Mouse (Mus musculus) activated CD4-positive, CD25-positive, alpha-beta regulatory T cell, adult 4 months (primary cell): ENCODE data around the gene Bsg. TPM values are rescaled to one million over a fixed set of nuclear protein-coding genes. Genes with fewer than 3 reads are reported as not detected.
"Not testable (repeated sequence)": the region's sequence is repeated elsewhere in the genome, so short reads cannot be mapped to it uniquely, and the experiment has no call there.

Source experiments
- ATAC-seq: one replicate; pipeline ENCODE4 v1.8.0; 2017
- polyA plus RNA-seq, 2 experiments: library from polyadenylated mRNA; unstranded; fragments of 100-300 nt; shearing (Covaris generic); gene quantifications; one replicate each; pipeline ENCODE4 v1.2.1; 2017

Gene Bsg
- polyA plus RNA-seq, 2 experiments from 2014 or later, result 135 to 157 TPM

DNA sequence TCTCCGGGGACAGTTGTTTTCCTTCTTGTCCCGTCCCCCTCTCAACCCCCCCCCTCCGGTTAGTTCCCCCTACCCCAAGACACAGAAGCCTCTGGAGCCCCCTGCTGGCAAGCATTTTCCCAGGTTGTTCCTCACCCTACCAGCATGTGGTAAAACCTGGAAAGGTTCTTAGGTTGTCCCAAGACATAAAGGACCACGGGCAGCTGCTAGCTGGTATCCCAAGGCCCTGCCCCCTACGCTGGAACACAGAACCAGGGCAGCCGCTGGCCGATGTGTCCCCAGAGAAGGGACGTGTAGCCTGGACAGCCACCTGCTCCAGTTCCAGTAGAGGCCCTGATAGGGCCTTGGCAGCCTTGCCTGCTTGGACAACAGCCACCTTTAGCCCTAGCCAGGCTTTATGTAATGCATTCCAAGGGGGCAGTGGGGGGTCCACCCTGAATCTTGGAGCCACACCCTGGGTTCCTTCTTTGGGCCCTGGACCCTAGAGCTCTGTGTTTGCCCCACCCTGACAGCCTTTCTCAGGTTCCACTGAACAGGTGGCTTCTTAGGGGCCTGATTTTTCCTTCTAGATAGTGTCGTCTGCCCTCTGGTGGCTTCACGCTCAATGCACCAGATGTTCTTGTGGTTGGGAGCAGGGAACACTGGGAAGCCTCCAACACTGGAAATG lies 21.2 kb upstream of the Bsg start:
- no peak for ATAC-seq

DNA sequence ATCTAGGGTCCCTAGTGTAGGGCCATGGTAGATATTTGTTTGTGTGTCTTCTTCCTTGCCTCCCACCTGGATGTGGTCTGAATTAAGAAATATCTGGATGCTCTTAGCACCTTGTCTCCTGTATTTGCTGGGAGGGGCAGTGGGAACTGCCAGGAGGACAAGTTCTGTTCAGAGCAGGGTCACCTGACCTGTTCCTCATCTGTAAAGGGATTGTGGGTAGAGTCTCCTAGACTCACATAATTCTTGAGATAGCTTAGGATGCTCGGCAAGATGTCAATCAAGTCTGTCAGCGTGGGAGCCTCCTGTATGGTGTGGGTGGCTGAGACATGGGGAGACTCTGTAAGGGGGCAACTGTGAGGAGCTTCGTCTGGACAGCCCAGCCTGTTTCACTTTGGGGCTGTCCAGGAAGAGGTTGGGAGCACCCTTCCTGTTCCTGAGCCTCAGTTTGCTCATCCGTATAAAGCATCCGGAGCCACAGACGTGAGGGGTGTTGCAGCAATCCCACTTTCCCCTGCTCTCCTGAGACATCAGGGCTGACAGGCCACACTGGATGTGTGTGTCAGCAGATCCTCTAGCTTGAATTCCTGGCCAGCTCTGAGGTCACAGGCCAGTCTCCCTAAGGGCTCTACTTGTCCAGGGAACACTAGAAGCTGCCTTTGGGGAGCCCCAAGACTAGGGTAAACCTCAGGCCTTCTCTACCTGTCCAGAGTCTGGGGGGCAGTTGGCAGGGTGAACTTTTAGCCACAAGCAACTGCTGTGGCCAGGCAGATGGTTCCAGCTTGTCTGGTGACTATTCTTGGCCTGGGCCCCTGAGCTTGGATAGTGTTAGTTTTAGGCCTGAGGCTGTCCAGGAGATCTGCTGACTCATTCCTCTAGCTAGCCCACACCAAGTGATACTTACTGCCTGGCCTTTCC lies 20.3 kb upstream of the Bsg start:
- no peak for ATAC-seq

DNA sequence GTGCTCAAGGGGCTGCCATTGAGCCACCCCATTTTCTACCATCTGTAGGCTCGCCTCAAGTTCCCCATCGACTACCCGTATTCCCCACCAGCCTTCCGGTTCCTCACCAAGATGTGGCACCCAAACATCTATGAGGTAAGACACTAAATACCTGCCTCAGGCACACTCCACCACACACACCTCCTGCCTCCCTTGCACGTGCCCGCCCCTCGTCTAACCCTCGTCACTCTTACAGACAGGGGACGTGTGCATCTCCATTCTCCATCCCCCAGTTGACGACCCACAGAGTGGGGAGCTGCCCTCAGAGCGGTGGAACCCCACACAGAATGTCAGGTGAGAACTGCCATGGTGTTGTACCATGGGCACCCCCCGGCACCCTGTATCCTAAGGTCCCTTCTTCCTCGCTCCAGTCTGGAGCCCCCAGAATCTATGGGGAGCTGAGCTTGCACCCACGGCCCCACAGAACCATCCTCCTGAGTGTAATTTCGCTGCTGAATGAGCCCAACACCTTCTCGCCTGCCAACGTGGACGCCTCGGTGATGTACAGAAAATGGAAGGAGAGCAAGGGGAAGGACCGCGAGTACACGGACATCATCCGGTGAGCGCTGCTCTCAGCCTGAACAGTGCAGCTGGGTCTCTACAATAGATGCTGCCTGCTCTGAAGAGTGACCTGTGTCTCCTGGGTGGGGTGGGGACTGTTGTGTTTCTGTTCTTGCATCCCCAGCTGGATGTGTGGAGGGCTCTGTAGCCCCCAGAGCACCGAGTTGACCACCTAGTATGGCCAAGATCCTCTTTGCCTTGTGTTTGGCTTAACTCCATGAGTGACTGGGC lies 19.3 kb upstream of the Bsg start:
- no peak for ATAC-seq

DNA sequence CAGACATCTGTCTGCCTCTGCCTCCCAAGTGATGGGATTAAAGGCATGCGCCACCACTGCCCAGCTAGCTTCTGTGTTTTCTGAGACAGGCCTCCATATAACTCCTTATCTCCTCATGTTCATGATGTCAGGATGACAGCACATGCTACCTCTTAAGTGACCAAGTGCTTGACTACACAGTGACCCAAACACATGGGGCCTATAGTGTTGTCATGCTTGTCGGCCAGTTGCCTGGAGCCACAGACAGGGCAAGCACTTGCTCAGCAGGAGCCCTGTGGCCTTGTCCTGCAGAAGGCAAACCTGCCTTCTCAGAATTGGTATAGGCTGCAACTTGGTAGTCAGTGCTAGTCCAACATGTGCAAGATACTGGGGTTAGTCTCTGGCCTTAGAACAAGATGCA lies 18.1 kb upstream of the Bsg start:
- ATAC-seq, result no peak

DNA sequence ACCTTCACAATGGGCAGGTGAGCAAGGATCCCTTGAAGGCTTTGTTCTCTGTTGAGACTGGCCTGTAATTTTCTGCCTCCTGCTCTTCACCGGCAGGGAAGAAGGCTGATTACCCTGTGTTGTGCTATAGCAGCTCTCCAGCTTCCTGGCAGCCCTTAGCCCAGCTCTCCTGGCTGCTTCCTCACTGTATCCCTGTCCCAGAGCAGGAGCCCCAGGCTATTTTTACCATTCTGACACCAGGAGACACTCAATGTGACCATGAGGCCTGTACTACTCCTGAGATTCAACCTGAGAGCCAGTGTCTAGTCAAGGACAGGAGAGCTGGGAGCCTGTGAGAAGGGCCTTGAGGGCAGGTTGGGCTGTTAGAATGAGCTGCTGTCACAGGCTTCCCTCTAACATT lies 17.6 kb upstream of the Bsg start:
- ATAC-seq, result no peak

DNA sequence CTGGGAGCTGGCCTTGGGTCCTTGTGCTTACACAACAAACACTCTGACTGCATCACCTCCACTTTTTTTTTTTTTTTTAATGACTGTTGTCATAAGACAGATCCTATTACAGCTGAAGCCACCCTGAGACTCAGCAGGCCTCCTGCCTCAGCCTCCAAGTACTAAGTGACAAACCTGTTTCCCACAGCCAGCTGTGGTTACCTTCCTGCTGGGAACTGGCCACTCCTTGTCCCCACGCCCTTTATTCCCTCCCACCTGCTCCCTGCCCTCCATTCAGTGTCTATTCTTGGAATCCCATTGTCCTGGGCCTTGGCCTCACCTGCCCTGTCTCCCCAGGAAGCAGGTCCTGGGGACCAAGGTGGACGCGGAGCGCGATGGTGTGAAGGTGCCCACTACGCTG lies 16.8 kb upstream of the Bsg start:
- ATAC-seq, result no peak

DNA sequence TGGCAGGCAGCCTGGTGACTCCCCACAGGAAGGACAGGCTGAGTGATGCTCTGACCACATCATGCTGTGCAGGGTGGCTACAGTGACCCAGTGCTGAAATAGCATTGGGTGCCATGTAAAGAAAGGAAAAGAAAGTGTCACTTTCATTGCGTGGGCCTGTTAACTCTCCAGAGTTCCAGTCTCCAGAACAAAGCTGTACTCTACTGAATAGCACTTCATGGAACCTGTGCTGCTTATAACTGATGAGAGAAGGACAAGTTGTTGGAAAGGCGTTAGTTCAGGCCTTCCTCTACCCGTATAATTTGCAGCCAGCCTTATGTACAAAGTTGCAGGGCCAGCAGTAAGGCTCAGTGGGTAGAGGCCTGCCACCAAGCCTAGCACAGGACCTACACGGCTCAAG lies 15.6 kb upstream of the Bsg start, which contains the start of gene Gzmm:
Gzmm (plus strand) TSS at position 301 of the 400 bp plus-strand sequence.
- ATAC-seq, result no peak

DNA sequence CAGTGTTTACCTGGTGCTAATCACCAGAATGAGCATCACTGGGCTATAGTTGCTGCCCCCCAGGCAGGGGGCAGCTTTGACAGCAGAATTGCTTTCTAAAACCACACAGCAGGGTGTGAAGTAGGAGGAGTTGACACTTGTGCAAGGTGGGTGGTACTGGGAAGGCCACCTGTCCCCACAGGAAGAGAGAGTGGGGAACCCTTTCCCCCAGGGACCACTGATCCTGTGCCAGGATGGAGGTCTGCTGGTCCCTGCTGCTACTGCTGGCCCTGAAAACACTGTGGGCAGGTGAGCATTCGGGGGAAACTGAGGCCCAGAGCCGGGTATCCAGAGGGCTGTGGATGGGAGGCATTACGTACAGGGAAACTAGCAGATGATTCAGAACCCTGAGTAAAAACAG lies 15.1 kb upstream of the Bsg start:
- ATAC-seq, result no peak

DNA sequence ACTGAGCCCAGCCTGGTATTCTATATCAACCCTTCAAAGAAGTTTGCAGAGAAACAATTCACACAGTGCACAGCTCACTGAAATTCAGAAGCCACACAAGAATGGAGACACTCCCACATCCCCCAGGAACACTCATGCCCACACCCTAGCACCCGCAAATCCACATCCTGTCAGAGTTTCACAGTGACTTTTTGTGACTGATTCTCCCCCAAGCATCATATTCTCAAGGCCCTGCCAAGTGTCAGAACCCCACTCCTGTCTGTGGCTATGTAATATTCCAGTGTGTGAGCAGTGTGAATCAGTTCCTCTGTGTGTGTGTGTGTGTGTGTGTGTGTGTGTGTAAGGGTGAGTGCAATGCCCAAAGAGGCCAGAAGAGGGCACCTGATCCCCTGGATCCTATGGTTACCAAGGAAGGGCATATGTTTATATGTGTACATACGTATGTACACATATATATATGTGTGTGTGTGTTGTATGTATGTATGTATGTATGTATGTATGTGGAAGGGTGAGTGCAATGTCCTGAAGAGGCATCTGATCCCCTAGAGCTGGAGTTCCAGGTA lies 12.2 kb upstream of the Bsg start:
- no peak for ATAC-seq

DNA sequence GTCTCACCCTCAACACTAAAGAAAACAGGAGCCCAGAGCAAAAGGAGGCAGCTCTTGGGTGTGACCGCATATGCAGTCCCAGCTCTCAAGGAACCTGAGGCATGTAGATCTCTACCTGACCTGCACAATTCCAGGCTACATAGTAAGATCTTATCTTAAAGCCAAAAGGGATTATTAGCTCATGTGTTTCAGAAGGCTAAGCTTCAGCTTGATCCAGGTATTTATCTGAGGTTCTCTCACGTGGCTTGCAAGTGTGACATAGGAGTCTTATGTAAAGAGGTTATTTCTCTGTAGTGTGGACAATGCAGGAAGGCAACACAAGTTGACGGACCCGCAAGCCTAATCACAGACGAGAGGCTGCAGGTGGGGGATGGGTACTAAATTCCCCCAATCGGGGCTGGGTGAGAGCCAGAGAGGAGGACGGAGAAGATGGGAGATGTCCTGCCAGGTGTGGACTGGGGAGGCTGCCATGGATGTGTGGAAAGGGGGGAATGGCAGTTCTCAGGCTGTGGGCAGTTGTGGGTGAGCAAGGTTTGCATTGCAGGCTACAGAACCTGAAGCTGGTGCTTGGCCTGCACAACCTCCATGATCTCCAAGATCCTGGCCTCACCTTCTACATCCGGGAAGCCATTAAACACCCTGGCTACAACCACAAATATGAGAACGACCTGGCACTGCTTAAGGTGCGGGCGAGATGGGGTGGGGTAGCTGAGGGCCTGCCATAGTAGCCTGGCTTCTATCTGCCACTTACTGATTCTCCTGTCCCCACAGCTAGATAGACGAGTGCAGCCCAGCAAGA lies 10.5 kb upstream of the Bsg start:
- ATAC-seq, result no peak

DNA sequence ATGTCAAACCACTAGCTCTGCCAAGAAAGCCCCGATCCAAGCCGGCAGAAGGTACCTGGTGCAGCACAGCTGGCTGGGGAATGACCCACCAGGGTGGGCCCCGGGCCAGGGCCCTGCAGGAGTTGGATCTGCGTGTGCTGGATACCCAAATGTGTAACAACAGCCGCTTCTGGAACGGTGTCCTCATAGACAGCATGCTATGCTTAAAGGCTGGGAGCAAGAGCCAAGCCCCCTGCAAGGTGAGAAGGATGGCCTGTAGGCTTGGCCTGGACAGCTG lies 10.0 kb upstream of the Bsg start:
- no peak for ATAC-seq

DNA sequence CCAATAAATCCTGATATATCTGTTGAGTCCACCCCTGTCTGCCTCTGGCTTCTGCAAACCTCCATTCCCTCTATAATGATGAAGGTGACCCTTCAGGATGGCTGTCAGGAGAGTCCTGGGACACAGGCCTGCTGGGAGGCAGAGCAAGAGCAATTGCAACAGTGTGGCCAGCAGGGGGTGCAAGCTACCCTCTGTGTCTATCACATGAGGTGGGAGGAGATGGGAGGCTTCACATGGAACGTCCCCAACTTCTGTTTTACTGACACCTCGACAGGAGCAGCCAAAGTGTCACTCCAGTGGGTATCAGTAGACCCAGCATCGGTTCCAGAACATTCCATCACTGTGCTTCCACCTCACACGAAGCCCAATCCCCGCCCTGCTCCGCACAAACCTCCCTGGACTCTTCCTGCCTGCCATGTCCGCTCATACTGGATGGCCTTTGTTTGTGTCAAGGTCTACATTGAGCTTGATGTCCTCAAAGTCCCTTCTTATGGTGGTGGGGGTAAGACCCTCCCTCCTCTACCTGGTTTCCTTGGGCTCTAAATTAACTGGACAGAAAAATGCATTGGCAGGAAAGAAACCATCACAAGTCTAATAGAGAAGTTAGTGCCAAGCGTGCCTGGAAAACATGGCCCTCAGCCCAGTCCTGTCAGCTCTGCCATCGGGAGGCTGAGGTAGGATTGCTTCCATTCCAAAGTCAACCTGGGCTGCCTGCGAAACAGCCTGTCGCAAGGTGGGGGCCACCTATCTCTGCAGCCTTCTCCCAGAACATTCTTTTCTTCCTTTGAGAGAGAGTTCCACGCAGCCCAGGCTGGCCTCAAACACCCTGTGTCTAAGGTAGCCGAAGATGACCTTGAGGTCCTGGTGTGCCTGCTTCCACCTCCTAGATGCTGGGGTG lies 8.8 kb upstream of the Bsg start:
- ATAC-seq, result peak; percentile 40

DNA sequence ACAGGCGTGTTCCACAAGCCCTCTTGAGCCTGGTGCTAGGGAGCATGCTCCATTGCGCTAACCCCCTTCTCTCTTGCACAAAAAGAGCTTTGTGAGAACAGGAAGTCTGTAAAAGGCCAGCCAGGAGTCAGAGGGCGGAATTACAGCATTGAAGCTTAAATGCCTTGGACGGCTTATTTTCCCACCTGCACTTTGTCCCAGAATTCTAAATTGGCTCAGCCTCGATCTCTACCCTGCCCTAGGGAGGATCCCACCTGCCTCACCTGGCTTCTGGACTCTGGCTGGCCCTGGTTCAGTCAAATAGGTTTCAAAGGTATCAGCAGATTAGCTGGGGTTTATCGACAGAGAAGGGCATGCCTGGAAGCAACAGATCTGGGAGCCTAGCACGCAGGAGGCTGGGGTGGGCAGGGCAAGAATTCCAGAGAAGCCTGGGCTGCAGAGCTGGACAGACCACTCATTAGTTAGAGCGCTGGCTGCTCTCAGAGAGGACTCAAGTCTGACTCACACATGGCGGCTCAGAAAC lies 8.1 kb upstream of the Bsg start:
- ATAC-seq, result no peak

DNA sequence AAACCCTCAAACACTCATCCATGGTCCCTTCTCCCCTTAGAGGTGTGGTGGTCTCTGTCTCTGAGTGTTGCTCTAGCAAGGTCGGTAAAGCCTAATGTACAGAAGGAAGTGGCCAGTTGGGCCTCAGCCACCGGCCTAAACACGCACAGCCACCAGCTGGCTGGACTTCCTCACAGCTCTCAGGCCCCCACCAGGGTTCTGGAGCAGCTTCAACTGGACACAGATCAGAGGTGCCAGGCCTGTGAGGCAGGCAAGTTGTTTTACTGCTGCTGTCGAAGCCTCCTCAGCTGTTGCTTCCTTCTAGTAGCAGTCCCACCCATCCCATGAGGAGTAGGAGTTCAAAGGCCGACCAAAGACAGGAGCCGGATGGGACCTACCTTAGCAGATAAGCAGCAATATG lies 6.4 kb upstream of the Bsg start:
- ATAC-seq, result no peak

DNA sequence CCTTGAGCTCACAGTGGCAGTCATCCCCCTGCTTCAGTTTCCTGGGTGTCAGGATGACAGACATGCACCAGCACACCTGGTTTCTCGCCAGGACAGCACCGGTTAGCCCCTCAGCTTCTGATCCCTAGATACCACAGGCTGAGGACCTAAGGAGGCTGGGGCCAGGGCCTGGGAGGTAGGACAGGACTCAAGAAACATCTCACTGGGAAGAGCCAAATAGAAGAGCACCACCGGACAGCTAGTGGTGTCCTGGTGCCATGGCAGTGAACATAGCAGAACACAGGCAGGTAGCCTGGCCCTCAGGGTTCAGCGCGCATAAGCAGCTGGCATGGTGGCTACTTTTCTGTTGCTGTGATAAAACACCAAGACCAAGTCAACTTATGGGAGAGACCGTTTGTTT lies 5.8 kb upstream of the Bsg start:
- ATAC-seq, result no peak

DNA sequence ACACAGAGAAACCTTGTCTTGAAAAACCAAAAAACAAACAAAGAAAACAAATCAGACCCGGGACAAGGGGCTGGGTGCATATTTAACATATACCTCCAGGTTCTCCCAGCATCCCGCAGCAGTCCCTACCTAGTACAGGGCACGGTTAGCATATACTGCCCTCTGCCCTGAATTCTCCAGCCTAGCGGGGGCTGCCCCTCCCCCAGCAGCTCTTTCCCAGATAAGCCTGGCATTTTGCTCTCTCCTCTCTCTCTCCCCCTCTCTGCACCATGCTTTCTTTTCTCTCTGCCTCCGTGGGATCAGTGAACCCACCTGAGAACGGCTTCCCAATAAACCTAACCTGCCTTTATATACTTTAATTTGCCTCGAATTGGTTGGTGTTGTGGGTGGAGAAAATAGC lies 3.6 kb upstream of the Bsg start:
- ATAC-seq, result no peak

DNA sequence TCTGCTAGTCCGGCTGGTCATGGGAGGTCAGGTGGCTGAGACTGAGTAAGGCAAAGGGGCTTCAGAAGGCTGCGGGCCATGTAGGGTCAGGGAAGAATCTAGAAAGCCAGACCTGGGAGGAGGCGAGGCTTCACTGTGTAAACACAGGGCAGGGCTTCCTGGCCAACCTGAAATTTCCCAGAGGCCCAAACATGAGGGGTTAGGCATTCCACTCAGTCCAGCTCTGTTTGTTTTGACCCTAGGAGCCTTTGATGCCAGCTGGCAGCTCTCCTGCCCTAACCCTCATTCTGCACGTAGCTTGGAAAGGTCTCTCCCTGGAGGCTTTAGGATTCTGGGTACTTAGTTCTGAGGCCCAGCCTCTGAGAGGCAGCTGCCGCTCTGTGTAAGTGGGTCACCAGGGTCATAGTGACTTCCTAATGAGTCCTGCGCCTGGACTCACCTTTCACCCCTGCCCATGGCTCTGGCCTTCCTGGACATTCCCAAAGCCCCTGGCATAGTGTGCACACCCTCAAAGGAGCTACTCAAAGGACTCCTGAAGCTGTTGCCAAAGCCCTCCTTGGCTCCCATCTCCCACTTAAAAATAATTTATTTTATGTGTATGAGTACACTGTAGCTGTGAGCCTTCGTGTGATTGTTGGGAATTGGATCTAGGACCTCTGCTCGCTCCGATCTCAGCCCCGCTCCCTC lies 2.7 kb upstream of the Bsg start:
- ATAC-seq, result no peak

DNA sequence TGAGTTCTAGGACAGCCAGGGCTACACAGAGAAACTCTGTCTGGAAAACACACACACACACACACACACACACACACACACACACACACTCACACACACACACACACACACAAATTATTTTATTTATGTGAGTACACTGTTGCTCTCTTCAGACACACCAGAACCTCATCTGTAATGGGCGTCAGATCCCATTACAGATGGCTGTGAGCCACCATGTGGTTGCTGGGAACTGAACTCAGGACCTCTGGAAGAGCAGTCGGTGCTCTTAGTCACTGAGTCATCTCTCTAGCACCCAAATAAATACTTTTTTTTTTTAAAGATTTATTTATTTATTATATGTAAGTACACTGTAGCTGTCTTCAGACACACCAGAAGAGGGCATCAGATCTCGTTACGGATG lies 1.3 kb upstream of the Bsg start:
- ATAC-seq, result not testable (repeated sequence)

DNA sequence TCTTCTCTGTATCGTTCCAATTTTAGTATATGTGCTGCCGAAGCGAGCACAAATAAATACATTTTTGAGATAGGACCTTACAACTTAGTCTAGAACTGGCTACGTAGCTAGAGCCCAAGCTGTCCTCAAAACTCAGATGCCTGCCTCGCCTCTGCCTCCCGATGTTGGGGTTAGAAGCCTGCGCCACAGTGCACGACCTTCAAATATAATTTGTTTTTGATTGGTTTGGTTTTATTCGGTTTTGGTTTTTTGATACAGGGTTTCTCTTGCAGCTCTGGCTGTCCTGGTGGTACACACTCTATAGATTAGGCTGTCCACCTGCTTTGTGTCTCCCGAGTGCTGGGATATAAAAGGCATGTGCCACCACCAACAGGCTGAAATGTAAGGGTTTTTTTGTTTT lies 750 bp upstream of the Bsg start:
- ATAC-seq, result no peak

DNA sequence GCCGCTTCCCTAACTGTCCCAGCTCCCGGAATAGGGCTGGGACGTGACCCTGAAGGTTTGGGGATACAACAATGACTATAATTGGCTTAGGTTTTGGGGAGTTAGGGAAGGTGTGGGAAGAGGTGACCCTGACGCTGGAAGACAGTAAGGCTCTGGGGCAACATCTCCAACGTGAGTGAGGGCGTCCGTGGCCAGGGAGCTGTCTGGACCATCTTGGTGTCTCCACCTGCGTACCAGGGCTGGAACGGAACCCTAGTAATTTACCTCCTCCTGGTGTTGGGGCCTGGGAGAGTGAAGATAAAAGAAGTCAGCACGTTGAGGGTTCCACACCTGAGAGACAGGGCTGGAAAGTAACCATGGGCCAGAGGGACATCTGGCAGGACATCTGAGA lies 674 bp downstream of the Bsg start:
- no peak for ATAC-seq
